Mouse (Mus musculus): ENCODE data around the gene Vav2.

Gene Vav2

DNA sequence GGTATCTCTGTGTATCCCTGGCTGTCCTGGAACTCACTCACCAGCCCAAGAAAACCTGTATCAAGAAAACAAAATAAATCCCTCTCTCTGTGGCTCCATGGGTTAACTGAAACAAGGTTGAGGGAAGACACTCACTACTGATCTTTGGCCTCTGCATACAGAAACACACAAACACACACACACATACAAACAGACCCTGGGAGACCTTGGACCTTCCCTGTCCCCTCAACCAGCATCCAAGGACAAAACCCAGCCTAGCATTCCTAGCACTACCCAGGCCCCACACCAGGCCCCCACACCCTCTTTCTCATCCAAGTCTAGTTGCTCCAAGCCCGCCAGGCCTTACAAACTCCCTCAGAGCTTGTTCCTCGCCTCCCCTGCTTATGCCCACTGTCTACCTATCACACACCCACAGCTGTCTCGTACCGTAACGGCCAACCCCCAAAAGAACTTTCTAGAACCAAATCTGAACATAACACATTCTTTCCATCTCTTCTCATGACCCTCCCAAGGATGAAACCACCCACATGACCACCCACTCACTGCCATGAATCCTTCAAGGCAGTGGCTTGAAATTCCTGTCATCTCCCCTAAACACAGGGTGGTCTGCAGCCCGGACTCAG, 16.2 kb downstream of the Vav2 start:
- no peak for DNase-seq (ENCODE audit: low spot score in 2 of 2)

DNA sequence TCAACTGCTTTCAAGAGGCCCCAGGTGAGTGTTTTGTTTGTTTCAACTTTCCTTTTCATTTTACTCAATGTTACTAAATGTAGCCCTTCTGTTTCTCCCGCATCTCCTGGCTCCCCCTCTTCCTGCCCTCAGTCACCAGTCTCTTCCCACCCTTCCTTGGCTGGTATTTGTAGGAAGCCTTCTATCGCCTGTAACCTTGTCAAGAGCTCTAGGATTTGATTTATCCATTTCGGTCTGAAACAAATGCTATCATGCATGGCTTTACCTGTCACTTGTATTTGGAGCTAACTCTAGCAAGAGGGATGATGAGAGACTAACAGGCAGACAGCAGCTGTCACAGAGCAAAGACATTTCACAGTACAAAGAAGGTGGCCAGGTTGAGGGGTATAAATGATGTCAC, 18.6 kb downstream of the Vav2 start:
- DNase-seq (ENCODE audit: low spot score in 2 of 2): no peak

- peak in 1 of 2 experiments; percentile 27 for DNase-seq (ENCODE audit: low spot score in 2 of 2)
These were observed 19.9 kb downstream of the Vav2 start for GRCm38 (mm10) chr2:27406928-27407327.

GRCm38 (mm10) chr2:27405094-27405884, 21.5 kb downstream of the Vav2 start:
- DNase-seq (ENCODE audit: low spot score in 2 of 2): no peak

DNA sequence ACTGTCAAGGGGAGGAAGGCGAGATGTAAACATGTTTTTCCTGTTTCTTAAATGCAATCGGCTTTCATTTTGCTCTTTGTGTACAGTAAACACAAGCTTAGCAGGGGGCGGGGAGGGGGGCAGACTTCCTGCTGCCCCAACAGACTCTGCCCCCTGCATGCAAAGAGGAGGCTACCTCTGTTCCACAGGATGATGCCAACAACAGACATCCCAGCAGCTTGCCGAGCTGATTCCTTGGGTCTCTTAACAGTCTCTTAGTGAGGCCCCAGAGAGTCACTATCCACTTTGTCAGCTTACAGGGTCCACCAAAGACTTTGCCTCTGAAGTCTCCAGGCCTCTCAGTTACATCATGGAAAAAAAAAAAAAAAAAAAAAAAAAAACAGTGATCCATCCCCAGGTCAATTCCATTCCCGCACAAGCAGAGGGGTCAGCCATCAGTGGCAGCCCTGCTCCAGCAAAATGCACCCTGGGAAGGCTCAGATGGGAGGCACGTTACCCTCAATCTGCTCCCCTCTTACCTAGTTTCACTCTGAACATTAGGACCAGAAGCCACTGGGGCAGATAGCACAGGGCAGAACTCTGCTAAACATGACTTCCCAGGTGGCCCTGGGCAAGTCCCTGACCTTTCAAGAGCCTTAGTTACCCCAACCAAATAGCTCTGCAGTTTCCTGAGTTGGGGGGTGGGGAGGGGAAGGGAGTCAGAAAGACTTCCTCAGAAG, 22.3 kb downstream of the Vav2 start:
- no peak for DNase-seq (ENCODE audit: low spot score in 2 of 2)

GRCm38 (mm10) chr2:27401544-27401943, 25.3 kb downstream of the Vav2 start:
- DNase-seq (ENCODE audit: low spot score in 2 of 2): no peak

DNA sequence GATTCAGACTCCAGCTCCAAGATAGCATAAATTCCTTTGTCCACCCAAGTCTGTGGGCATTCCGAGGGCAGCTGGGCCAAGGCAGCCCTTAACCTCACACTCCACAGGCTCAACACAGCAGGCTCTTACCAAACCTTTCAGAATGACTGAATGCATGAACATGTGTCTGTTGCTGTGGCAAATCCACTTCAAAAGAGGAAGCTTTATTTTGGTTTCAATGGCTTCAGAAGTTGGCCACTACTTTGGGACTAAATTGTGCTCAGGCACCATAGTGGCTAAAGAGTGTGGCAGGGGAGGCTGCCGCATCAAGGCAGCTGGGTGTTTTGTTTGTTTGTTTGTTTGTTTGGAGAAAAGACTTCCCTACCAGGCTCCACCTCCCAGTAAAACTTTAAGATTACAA, 26.8 kb downstream of the Vav2 start:
- DNase-seq (ENCODE audit: low spot score in 2 of 2): no peak

- no peak for DNase-seq (ENCODE audit: low spot score in 2 of 2)
These were observed 30.0 kb downstream of the Vav2 start for GRCm38 (mm10) chr2:27396656-27397440.

DNA sequence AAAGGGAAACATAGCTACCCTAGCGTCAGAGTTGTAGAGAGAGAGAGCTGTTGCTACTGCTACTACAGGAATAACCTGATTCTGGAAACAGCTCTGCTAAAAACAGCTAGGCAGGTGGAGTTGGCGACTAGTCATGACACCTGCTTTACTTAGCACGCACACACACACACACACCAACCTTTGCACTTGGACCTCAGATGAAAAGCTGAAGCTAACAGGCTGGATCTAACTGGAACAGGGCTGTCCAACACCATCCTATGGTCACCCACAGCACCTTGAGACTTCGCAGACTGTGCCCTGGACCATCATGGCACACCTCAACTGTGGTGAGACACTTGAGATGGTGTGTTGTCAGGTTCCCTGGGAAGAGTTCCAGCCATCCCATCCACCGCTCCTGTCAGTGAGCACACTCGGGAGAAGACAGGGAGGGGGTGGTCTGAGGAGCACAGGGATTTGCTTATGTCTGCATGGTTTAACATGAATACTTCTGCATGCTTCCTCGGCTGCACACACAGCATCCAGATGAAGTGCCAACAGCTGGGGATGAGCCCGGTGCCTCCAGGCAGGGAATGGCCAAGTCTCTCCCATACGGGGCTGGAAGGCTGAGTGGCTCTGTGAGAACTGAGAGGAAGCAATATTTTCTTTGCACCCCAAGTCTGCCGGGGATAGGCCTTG, 32.5 kb downstream of the Vav2 start:
- DNase-seq (ENCODE audit: low spot score in 2 of 2): no peak

DNA sequence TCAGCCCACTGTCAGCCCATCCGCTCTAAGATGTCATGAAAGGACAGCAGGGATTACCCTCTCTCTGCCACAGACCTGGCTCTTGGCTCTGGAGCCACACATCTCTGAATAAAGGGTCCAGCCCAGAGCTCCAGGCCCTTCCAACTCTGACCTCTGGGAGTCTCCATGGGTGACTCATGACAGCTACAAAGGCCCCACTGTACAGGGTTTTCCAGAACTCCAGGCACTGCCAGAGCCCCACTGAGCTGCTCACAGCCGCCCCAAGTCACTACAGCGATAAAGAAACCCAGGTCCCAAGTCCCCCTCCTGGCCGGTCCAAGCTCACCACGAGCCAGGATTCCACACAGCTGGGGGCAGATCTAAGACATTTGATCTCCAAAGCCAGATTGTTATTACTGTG, 34.6 kb downstream of the Vav2 start:
- DNase-seq (ENCODE audit: low spot score in 2 of 2): no peak

DNA sequence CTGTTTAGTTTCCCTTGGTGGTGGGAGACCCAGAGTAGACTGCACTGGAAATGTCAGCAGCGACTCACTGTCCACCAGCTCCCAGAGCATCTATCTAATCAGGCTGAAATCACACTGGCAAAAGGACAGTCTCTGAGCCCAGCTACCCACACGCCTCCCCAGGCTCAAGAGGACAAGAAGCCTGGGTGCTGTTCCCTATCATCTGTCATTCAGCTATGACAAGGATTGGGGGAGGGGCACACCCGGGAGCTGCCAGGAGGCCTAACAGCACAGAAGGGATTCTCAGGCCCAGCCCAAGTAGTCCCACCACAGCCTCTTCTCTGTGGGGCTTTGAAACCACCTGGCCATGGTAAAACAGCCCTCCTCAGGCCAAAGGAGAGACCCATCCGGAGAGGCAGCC, 36.1 kb downstream of the Vav2 start:
- no peak for DNase-seq (ENCODE audit: low spot score in 2 of 2)

DNA sequence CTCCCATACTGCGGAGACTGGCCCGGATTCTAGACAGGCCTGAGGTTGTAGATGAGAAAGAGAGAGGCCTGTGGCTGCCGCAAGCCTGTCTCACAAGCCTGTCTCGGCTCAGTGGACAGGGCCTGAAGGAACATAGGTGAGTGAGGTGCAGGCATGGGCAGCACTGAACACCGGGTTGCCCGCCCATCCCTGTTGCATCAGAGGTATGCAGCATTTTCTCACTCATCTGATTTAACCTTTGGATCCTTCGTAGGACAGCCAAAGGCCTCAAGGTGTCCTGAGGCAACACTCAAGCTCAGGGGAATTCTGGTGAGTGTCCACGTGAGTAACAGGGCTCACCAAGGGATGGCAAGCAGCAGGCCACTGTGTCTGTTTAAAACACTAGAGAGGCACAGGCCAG, 36.5 kb downstream of the Vav2 start:
- no peak for DNase-seq (ENCODE audit: low spot score in 2 of 2)

- DNase-seq (ENCODE audit: low spot score in 2 of 2): no peak
These were observed 37.3 kb downstream of the Vav2 start for GRCm38 (mm10) chr2:27389272-27390162.

- DNase-seq (ENCODE audit: low spot score in 2 of 2): no peak
These were observed 39.6 kb downstream of the Vav2 start for GRCm38 (mm10) chr2:27387209-27387608.

DNA sequence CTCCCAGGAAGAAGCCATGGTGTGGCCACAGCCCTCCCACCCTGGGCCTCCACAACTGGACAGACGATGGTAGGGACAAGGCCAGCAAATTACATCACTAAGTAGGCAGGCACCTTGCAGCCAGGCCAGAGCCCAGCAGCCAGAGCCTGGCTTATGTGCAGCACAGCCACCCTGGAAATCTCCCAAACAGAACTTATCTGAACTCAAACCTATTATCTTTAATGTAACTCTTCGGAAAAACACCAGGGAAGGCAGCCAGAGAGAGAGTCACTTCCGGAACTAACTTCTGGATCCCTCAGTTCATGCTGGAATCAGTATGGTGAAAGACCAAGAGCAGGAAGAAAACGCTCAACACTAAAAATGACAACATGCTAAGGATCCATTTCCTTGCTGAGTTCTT, 45.1 kb downstream of the Vav2 start:
- no peak for DNase-seq (ENCODE audit: low spot score in 2 of 2)

DNA sequence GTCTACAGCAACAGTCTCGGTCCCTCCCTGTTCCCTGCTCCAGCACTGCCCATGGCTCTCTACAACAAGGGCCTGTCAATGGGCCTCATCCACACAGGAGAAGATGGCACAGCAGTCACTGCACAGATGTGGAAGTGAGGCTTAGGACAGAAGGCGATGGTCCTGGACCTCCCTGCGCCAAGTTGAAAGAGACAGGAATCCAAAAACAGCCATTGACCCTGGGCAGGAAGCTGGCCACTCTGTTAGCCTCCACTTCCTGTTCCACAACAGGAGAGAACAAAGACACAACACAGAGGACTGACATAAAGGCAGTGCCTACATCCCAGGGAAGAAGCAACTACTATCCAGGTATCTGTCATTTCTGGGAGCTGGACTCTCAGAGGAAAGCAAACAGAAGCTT, 45.6 kb downstream of the Vav2 start:
- DNase-seq (ENCODE audit: low spot score in 2 of 2): no peak

GRCm38 (mm10) chr2:27377876-27378275, 49.0 kb downstream of the Vav2 start:
- DNase-seq (ENCODE audit: low spot score in 2 of 2): no peak

DNA sequence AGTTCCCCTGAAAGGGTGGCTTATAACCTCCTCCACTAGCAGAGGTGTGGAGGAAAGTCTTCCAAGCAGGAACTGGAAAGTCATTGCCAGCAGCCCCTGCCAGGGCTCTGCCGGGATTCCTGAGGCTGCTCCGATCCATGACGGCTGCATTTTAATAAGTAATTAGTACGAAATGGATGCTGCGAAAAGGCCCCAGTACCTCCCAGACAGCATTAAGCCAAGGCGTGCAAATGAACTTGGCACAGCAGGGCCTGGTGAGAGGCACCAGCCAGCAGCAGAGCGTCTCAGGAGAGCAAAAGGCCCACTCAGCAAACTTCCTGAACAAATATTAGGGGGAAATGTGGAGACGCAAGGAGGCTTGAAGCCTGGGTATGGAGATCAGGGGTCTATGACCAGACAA, 49.7 kb downstream of the Vav2 start:
- DNase-seq (ENCODE audit: low spot score in 2 of 2): no peak

- DNase-seq (ENCODE audit: low spot score in 2 of 2): no peak
These were observed 51.7 kb downstream of the Vav2 start for GRCm38 (mm10) chr2:27375141-27375540.

- DNase-seq (ENCODE audit: low spot score in 2 of 2): no peak
These were observed 53.5 kb downstream of the Vav2 start for GRCm38 (mm10) chr2:27373349-27373748.

DNA sequence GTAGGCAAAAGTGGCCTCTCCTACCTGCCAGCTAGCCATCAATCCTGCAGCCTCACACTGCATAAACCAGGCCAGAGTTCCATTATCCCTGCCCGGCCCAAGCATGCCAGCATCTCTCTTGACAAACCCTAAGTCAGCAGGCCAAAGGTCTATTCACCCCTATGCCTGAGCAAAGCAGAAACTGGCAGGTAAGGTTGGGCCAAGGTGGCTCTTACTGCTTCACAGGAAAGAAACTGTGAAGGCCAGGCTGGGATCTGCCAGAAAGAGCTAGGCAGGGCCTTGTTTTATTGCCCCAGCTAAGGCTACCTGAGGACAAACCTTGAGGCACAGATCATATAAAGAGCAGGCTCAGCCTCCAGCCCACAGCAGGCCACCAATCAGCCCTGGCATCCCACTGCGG, 55.4 kb downstream of the Vav2 start:
- no peak for DNase-seq (ENCODE audit: low spot score in 2 of 2)

Data from spleen, postnatal 14 days (tissue).